Mouse (Mus musculus) macrophage (primary cell): ENCODE results near the gene Dcbld2. TPM values are rescaled to one million over a fixed set of nuclear protein-coding genes. Genes with fewer than 3 reads are reported as not detected.
"Not testable (repeated sequence)": the region's sequence is repeated elsewhere in the genome, so short reads cannot be mapped to it uniquely, and the experiment has no call there.

Source experiments
- H3K27ac ChIP-seq: fragments of 350-480 bp; formaldehyde crosslinking; 2 replicates; pipeline ENCODE4 v1.9.0; 2021
- H3K36me3 ChIP-seq: fragments of 350-480 bp; formaldehyde crosslinking; 2 replicates; pipeline ENCODE4 v1.9.0; 2021; ENCODE audit errors: inconsistent target
- H3K4me3 ChIP-seq: fragments of 350-480 bp; formaldehyde crosslinking; 2 replicates; pipeline ENCODE4 v1.9.0; 2021; ENCODE audit errors: inconsistent target
- H3K79me2 ChIP-seq: fragments of 350-480 bp; formaldehyde crosslinking; 2 replicates; pipeline ENCODE4 v1.9.0; 2021; ENCODE audit errors: inconsistent target
- WGBS: methylation state at CpG from one replicate; pipeline ENCODE4 v1.1.7; 2026; ENCODE audit warnings: inconsistent platforms; ENCODE audit not compliant: missing documents; 5-methylcytosine and 5-hydroxymethylcytosine counted together
- polyA plus RNA-seq: library from polyadenylated mRNA; stranded (reverse); fragments of 250-400 nt; gene quantifications from 3 replicates; pipeline ENCODE4 v1.2.4, GENCODE M21; 2018; ENCODE audit warnings: inconsistent platforms

Dcbld2 gene
- polyA plus RNA-seq, 1 experiment from 2014 or later = 1.3 TPM

GRCm38 (mm10) chr16:58459966-58460365 lies 51.7 kb downstream of the Dcbld2 start:
- H3K4me3 ChIP-seq, H3K36me3 ChIP-seq, H3K79me2 ChIP-seq, H3K27ac ChIP-seq: not testable (repeated sequence)
- WGBS = 73% methylated on average over 3 of the region's 3 CpGs

GRCm38 (mm10) chr16:58460386-58460785 lies 52.1 kb downstream of the Dcbld2 start:
- WGBS = 93% methylated on average over 10 of the region's 10 CpGs
- H3K36me3 ChIP-seq = no peaks in the 10 kb centered on the region
- no peak overlapping the region for H3K27ac ChIP-seq
- no peak overlapping the region for H3K4me3 ChIP-seq
- no peaks in the 10 kb centered on the region for H3K79me2 ChIP-seq

- Histone ChIP-seq H3K4me3 (no peak overlapping the region), H3K79me2 (no peaks in the 10 kb centered on the region), H3K36me3 (no peaks in the 10 kb centered on the region), H3K27ac (no peak overlapping the region)
- 93% methylated on average over 2 of the region's 2 CpGs for WGBS
Measured at GRCm38 (mm10) chr16:58461856-58462518, 53.7 kb downstream of the Dcbld2 start.

- no peak overlapping the region for H3K4me3 ChIP-seq
- 100% methylated on average over 2 of the region's 2 CpGs for WGBS
- no peaks in the 10 kb centered on the region for H3K36me3 ChIP-seq
- no peak overlapping the region for H3K27ac ChIP-seq
- no peaks in the 10 kb centered on the region for H3K79me2 ChIP-seq
Measured at GRCm38 (mm10) chr16:58462519-58462918, 54.3 kb downstream of the Dcbld2 start.

GRCm38 (mm10) chr16:58464051-58464450 lies 55.8 kb downstream of the Dcbld2 start:
- 95% methylated on average over 14 of the region's 14 CpGs for WGBS
- no peaks in the 10 kb centered on the region for H3K79me2 ChIP-seq
- H3K36me3 ChIP-seq = no peaks in the 10 kb centered on the region
- no peak overlapping the region for H3K4me3 ChIP-seq
- no peak overlapping the region for H3K27ac ChIP-seq

GRCm38 (mm10) chr16:58465412-58465811 lies 57.2 kb downstream of the Dcbld2 start:
- no peaks in the 10 kb centered on the region for H3K79me2 ChIP-seq
- no peaks in the 10 kb centered on the region for H3K36me3 ChIP-seq
- no peak overlapping the region for H3K4me3 ChIP-seq
- 86% methylated on average over 9 of the region's 9 CpGs for WGBS
- H3K27ac ChIP-seq = no peak overlapping the region

GRCm38 (mm10) chr16:58470061-58470460 lies 61.8 kb downstream of the Dcbld2 start:
- no peaks in the 10 kb centered on the region for H3K36me3 ChIP-seq
- H3K4me3 ChIP-seq = no peak overlapping the region
- no peaks in the 10 kb centered on the region for H3K79me2 ChIP-seq
- WGBS = 96% methylated on average over 8 of the region's 8 CpGs
- no peak overlapping the region for H3K27ac ChIP-seq

- no peaks in the 10 kb centered on the region for H3K36me3 ChIP-seq
- no peak overlapping the region for H3K27ac ChIP-seq
- 94% methylated on average over 4 of the region's 4 CpGs for WGBS
- no peak overlapping the region for H3K4me3 ChIP-seq
- no peaks in the 10 kb centered on the region for H3K79me2 ChIP-seq
Measured at GRCm38 (mm10) chr16:58470841-58471240, 62.6 kb downstream of the Dcbld2 start.

GRCm38 (mm10) chr16:58474875-58475274 lies 66.6 kb downstream of the Dcbld2 start:
- Histone ChIP-seq H3K36me3 (no peaks in the 10 kb centered on the region), H3K27ac (peak overlapping the region; percentile 55), H3K4me3 (no peak overlapping the region), H3K79me2 (no peaks in the 10 kb centered on the region)
- 41% methylated on average over 3 of the region's 3 CpGs for WGBS

GRCm38 (mm10) chr16:58475544-58476154 lies 67.4 kb downstream of the Dcbld2 start:
- H3K36me3 ChIP-seq = no peaks in the 10 kb centered on the region
- H3K4me3 ChIP-seq = no peak overlapping the region
- no peaks in the 10 kb centered on the region for H3K79me2 ChIP-seq
- H3K27ac ChIP-seq = peak overlapping the region; percentile 55
- 80% methylated on average over 3 of the region's 3 CpGs for whole genome bisulfite sequencing

- Histone ChIP-seq H3K36me3 (no peaks in the 10 kb centered on the region), H3K4me3 (no peak overlapping the region), H3K79me2 (no peaks in the 10 kb centered on the region), H3K27ac (0 out of 2 replicates have a peak overlapping the region, but pooled peaks have one; percentile 2)
- WGBS = 28% methylated on average over 2 of the region's 2 CpGs
Measured at GRCm38 (mm10) chr16:58476363-58476762, 68.1 kb downstream of the Dcbld2 start.

- no peak overlapping the region for H3K27ac ChIP-seq
- H3K4me3 ChIP-seq = no peak overlapping the region
- H3K36me3 ChIP-seq = no peaks in the 10 kb centered on the region
- 46% methylated on average over 4 of the region's 4 CpGs for WGBS
- H3K79me2 ChIP-seq = no peaks in the 10 kb centered on the region
Measured at GRCm38 (mm10) chr16:58479898-58480448, 71.7 kb downstream of the Dcbld2 start.

- H3K36me3 ChIP-seq = no peaks in the 10 kb centered on the region
- H3K4me3 ChIP-seq = no peak overlapping the region
- no peak overlapping the region for H3K27ac ChIP-seq
Measured at GRCm38 (mm10) chr16:58481219-58481905, 73.1 kb downstream of the Dcbld2 start.

GRCm38 (mm10) chr16:58481906-58482270 lies 73.6 kb downstream of the Dcbld2 start:
- no peaks in the 10 kb centered on the region for H3K79me2 ChIP-seq
- H3K36me3 ChIP-seq = no peaks in the 10 kb centered on the region

More at GRCm38 (mm10) chr16:58481219-58481905, 73.1 kb downstream of the Dcbld2 start:
- 36% methylated on average over 9 of the region's 9 CpGs for WGBS
- H3K79me2 ChIP-seq = no peaks in the 10 kb centered on the region

GRCm38 (mm10) chr16:58482296-58482695 lies 74.1 kb downstream of the Dcbld2 start:
- Histone ChIP-seq H3K36me3 (no peaks in the 10 kb centered on the region), H3K27ac (no peak overlapping the region), H3K79me2 (no peaks in the 10 kb centered on the region), H3K4me3 (no peak overlapping the region)
- 84% methylated on average over 3 of the region's 3 CpGs for WGBS

More at GRCm38 (mm10) chr16:58481906-58482270, 73.6 kb downstream of the Dcbld2 start:
- H3K4me3 ChIP-seq = no peak overlapping the region
- H3K27ac ChIP-seq = no peak overlapping the region
- whole genome bisulfite sequencing = 63% methylated on average over 5 of the region's 5 CpGs
